Mouse (Mus musculus): ENCODE results near the gene Eaf1. TPM values are rescaled to one million over a fixed set of nuclear protein-coding genes. Genes with fewer than 3 reads are reported as not detected.

Gene Eaf1
- polyA plus RNA-seq, 1 experiment = 28.8 TPM

GRCm38 (mm10) chr14:31556526-31557260 lies 62.5 kb downstream of the Eaf1 start:
- H3K27me3 ChIP-seq (ENCODE audit: control insufficient read depth, insufficient read depth, low read length) = no peaks in the 10 kb centered on the region

DNA sequence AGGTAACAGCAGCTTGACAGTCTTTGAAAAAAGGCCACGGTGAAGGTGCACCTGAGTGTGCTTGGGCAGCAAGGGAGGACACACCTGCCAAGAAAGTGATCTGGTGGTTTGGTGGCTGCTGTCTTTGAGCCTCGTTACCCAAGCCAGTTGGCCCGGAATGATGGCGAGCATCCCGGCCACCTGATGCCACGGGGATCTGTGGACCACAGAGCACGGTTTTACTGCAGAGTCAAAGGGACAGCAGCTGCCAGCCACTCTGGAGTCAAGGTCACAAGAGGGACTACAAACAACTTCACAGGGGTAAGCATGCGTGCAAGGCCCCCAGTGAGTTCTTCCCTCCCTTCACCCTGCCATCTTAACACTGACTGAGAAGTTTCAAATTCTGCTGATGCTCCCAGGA lies 63.1 kb downstream of the Eaf1 start:
- 79% methylated on average over 8 of the region's 8 CpGs for WGBS
- no peak for DNase-seq (ENCODE audit: low read depth in 1 of 2, low spot score in 2 of 2)
- Histone ChIP-seq H3K27ac (ENCODE audit: insufficient read depth, low read length) (no peak overlapping the region), H3K27me3 (ENCODE audit: control insufficient read depth, insufficient read depth, low read length) (no peaks in the 10 kb centered on the region), H3K36me3 (ENCODE audit: control insufficient read depth, insufficient read depth, low read length) (no peaks in the 10 kb centered on the region), H3K4me1 (ENCODE audit: control insufficient read depth, insufficient read depth, insufficient read length) (no peaks in the 10 kb centered on the region; the same call in 1 of the 2 replicates), H3K4me3 (ENCODE audit: extremely low read depth, insufficient read depth, insufficient read length) (no peak overlapping the region)
- TF ChIP-seq CTCF (IDR thresholded peaks at IDR 0.05; ENCODE audit: extremely low read depth, insufficient read depth, insufficient read length, insufficient replicate concordance) = no peak
- TF ChIP-seq POLR2A (IDR thresholded peaks at IDR 0.05; ENCODE audit: low read depth, low read length) = no peak

More at GRCm38 (mm10) chr14:31556526-31557260, 62.5 kb downstream of the Eaf1 start:
- Histone ChIP-seq H3K4me3 (ENCODE audit: extremely low read depth, insufficient read depth, insufficient read length) (no peak overlapping the region), H3K36me3 (ENCODE audit: control insufficient read depth, insufficient read depth, low read length) (no peaks in the 10 kb centered on the region), H3K4me1 (ENCODE audit: control insufficient read depth, insufficient read depth, insufficient read length) (no peaks in the 10 kb centered on the region; the same call in 1 of the 2 replicates), H3K27ac (ENCODE audit: insufficient read depth, low read length) (no peak overlapping the region)
- TF ChIP-seq POLR2A (IDR thresholded peaks at IDR 0.05; ENCODE audit: low read depth, low read length) (no peak), CTCF (IDR thresholded peaks at IDR 0.05; ENCODE audit: extremely low read depth, insufficient read depth, insufficient read length, insufficient replicate concordance) (no peak)
- 56% methylated on average over 9 of the region's 9 CpGs for WGBS
- DNase-seq (ENCODE audit: low read depth in 1 of 2, low spot score in 2 of 2) = no peak

DNA sequence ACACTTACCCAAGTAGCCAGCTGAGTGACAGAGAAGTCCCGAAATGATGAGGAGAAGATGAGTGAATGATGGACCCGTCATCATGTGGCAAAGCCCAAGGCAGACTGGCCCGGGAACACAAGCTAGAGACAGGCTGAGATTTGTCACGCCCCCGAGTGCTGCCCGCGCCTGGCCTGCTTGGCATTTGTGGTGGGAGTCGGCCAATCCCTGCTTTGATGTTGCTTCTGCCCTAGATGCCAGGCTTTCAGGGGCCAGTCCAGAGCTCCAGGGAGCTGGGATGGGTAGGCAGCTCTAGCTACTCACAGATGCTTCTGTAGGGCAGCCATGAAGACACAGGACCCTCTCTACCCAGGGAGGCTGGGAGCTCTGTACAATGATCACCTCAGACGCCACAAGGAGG lies 63.6 kb downstream of the Eaf1 start:
- TF ChIP-seq POLR2A (IDR thresholded peaks at IDR 0.05; ENCODE audit: low read depth, low read length) (no peak), CTCF (IDR thresholded peaks at IDR 0.05; ENCODE audit: extremely low read depth, insufficient read depth, insufficient read length, insufficient replicate concordance) (no peak)
- Histone ChIP-seq H3K27ac (ENCODE audit: insufficient read depth, low read length) (no peak overlapping the region), H3K4me1 (ENCODE audit: control insufficient read depth, insufficient read depth, insufficient read length) (no peaks in the 10 kb centered on the region; the same call in 1 of the 2 replicates), H3K27me3 (ENCODE audit: control insufficient read depth, insufficient read depth, low read length) (no peaks in the 10 kb centered on the region), H3K4me3 (ENCODE audit: extremely low read depth, insufficient read depth, insufficient read length) (no peak overlapping the region), H3K36me3 (ENCODE audit: control insufficient read depth, insufficient read depth, low read length) (no peaks in the 10 kb centered on the region)
- 80% methylated on average over 9 of the region's 9 CpGs for WGBS
- no peak for DNase-seq (ENCODE audit: low read depth in 1 of 2, low spot score in 2 of 2)

DNA sequence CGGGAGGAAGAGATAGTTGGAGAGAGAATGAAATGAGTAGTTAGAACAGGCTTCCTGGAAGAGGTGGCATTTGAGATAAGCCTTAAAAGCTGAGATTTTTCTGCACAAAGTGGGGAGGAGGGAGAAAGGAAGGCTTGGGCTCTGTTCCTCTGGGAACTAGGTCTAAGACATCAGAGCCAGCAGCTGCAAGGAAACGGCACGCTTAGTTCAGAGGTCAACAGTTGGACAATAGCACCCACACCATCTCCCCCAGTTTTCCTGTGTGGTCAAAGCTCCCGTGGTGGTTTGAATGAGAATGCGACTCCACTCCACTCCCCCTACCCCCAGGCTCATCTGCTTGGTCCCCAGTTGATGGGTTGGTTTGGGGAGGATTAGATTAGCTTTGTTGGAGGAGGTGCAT lies 65.0 kb downstream of the Eaf1 start:
- no peaks in the 10 kb centered on the region; the same call in 1 of the 2 replicates for H3K4me1 ChIP-seq (ENCODE audit: control insufficient read depth, insufficient read depth, insufficient read length)
- H3K27ac ChIP-seq (ENCODE audit: insufficient read depth, low read length) = no peak overlapping the region
- no peaks in the 10 kb centered on the region for H3K36me3 ChIP-seq (ENCODE audit: control insufficient read depth, insufficient read depth, low read length)
- no peaks in the 10 kb centered on the region for H3K27me3 ChIP-seq (ENCODE audit: control insufficient read depth, insufficient read depth, low read length)
- TF ChIP-seq POLR2A (IDR thresholded peaks at IDR 0.05; ENCODE audit: low read depth, low read length) (no peak), CTCF (IDR thresholded peaks at IDR 0.05; ENCODE audit: extremely low read depth, insufficient read depth, insufficient read length, insufficient replicate concordance) (no peak)
- WGBS = 40% methylated on average over 5 of the region's 5 CpGs
- no peak for DNase-seq (ENCODE audit: low read depth in 1 of 2, low spot score in 2 of 2)
- no peak overlapping the region for H3K4me3 ChIP-seq (ENCODE audit: extremely low read depth, insufficient read depth, insufficient read length)

Other genes with a start within 250 kb of the Eaf1 start
- 4.9 and 6.3 TPM in 2 replicates for gene Phf7, start 243.1 kb upstream of the Eaf1 start, polyA plus RNA-seq (2012; rRNA removed)
- 31.8 and 40.6 TPM in 2 replicates for gene Bap1, start 242.9 kb upstream of the Eaf1 start, polyA plus RNA-seq (2012; rRNA removed)
- 0.29 and 0.30 TPM in 2 replicates for gene Dnah1, start 170.5 kb upstream of the Eaf1 start, polyA plus RNA-seq (2012; rRNA removed)
- 7.8 and 9.0 TPM in 2 replicates for gene Capn7, start 157.8 kb upstream of the Eaf1 start, polyA plus RNA-seq (2012; rRNA removed)
- 36.0 and 43.0 TPM in 2 replicates for gene Sh3bp5, start 58.3 kb upstream of the Eaf1 start, polyA plus RNA-seq (2012; rRNA removed)
- 5.8 and 7.1 TPM in 2 replicates for gene Mettl6, start 641 bp downstream of the Eaf1 start, polyA plus RNA-seq (2012; rRNA removed)
- 13.7 and 13.9 TPM in 2 replicates for gene Colq, start 96.9 kb downstream of the Eaf1 start, polyA plus RNA-seq (2012; rRNA removed)
- 0.32 TPM in 1 of 2 replicates, not detected in the other for gene Gm49387, start 146.5 kb downstream of the Eaf1 start, polyA plus RNA-seq (2012; rRNA removed)
- gene Btd, start 146.6 kb downstream of the Eaf1 start, polyA plus RNA-seq (2012; rRNA removed) = 16.8 and 19.0 TPM in 2 replicates
- 4.5 and 6.1 TPM in 2 replicates for gene Hacl1, start 146.9 kb downstream of the Eaf1 start, polyA plus RNA-seq (2012; rRNA removed)